Mouse (Mus musculus) right cerebral cortex, postnatal 25 days (tissue): ENCODE measurements around the gene Gigyf2.

Experiments
- DNase-seq: peaks from one replicate; pipeline ENCODE4 v3.0.0; 2022

Gene Gigyf2

GRCm38 (mm10) chr1:87326742-87327163, at the start of gene Gigyf2:
Gigyf2 (plus strand) TSS chr1:87326998.
- DNase-seq, result peak; percentile 96

GRCm38 (mm10) chr1:87280281-87280680, 46.5 kb upstream of the Gigyf2 start:
- DNase-seq, result no peak

- no peak for DNase-seq
These were observed 45.0 kb upstream of the Gigyf2 start for GRCm38 (mm10) chr1:87281599-87282412.

GRCm38 (mm10) chr1:87282413-87282788, 44.4 kb upstream of the Gigyf2 start:
- DNase-seq, result no peak

GRCm38 (mm10) chr1:87283410-87283960, 43.3 kb upstream of the Gigyf2 start:
- DNase-seq, result no peak

GRCm38 (mm10) chr1:87287105-87287504, 39.7 kb upstream of the Gigyf2 start:
- DNase-seq, result no peak

- no peak for DNase-seq
These were observed 35.4 kb upstream of the Gigyf2 start for GRCm38 (mm10) chr1:87291416-87291815.

- DNase-seq, result peak; percentile 19
These were observed 34.2 kb upstream of the Gigyf2 start for GRCm38 (mm10) chr1:87292420-87293190.

- DNase-seq, result no peak
These were observed 32.6 kb upstream of the Gigyf2 start for GRCm38 (mm10) chr1:87294063-87294710.

- no peak for DNase-seq
These were observed 31.8 kb upstream of the Gigyf2 start for GRCm38 (mm10) chr1:87294951-87295350.

GRCm38 (mm10) chr1:87297346-87297925, 29.4 kb upstream of the Gigyf2 start:
- DNase-seq, result no peak

GRCm38 (mm10) chr1:87300360-87301286, 26.2 kb upstream of the Gigyf2 start:
- DNase-seq, result no peak

- no peak for DNase-seq
These were observed 24.8 kb upstream of the Gigyf2 start for GRCm38 (mm10) chr1:87301971-87302370.

- no peak for DNase-seq
These were observed 17.8 kb upstream of the Gigyf2 start for GRCm38 (mm10) chr1:87308952-87309351.

- no peak for DNase-seq
These were observed 17.2 kb upstream of the Gigyf2 start for GRCm38 (mm10) chr1:87309621-87310020.

- DNase-seq, result no peak
These were observed 14.1 kb upstream of the Gigyf2 start for GRCm38 (mm10) chr1:87312681-87313080.

GRCm38 (mm10) chr1:87313116-87313515, 13.7 kb upstream of the Gigyf2 start:
- DNase-seq, result no peak

GRCm38 (mm10) chr1:87313843-87314570, 12.8 kb upstream of the Gigyf2 start:
- DNase-seq, result no peak

GRCm38 (mm10) chr1:87315431-87315830, 11.4 kb upstream of the Gigyf2 start:
- DNase-seq, result no peak

- DNase-seq, result no peak
These were observed 10.9 kb upstream of the Gigyf2 start for GRCm38 (mm10) chr1:87315894-87316293.

- DNase-seq, result no peak
These were observed 10.1 kb upstream of the Gigyf2 start for GRCm38 (mm10) chr1:87316672-87317071.
